Mouse (Mus musculus) G1E (cell line): Measurements from ENCODE around the gene Twsg1.

Source experiments
- CTCF ChIP-seq: IDR thresholded peaks from 2 replicates; pipeline ENCODE4 v1.5.1; 2012; ENCODE audit warnings: low read depth, low read length, inconsistent platforms, mixed read lengths
- GATA1 ChIP-seq: IDR thresholded peaks from 2 replicates; pipeline ENCODE4 v1.6.1; 2012; ENCODE audit warnings: borderline replicate concordance, low read length, inconsistent platforms, mixed read lengths

DNA sequence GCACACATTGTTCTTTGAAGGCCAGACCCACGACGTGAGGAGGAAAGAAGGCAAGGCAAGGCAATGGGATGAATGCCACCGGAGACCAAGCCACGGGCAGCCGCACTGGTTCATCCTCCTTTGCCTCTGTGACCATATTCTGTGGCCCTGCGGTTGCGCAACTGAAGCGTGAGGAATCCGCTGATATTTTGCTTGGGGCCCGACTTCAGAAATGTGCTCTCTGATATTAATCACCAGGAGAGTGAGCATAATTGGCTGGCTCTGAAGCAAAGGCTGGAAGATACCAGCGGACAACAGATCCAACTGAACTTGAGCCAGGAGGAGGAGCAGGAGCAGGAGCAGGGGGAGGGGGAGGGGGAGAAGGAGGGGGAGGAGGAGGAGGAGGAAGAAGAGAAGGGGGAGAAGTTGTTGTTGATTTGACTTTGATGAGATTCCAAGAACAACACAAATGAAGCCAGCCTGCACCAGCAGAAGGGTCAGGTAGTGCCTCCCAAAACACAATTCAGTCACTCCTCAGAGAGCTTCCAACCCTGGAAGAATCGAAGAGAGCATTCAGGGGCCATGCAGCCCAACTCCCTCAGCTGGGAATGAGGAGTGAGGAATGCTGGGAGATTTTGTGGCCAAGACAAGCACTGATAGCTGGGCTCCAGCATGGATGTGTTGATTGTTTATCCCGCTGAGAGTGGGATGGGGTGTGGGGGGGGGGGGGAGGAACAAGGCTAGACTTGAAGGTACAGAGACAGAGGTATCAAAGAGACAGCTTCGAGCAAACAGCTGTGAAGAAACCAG lies 6.2 kb upstream of the Twsg1 start:
- TF ChIP-seq CTCF (no peak), GATA1 (no peak)
